Mouse (Mus musculus): ENCODE measurements at regions not wholly inside any gene's neighbourhood (a gene's known extent, or its start where the extent isn't known, plus 50 kb on each side); places are given as distances from the start of the nearest gene placed in this dataset.

- TF ChIP-seq EP300 (IDR thresholded peaks at IDR 0.05) (no peak), CTCF (IDR thresholded peaks at IDR 0.05) (no peak)
Measured at GRCm38 (mm10) chr13:56021716-56022115, 114.4 kb downstream of the H2afy start.

Measured in lung, postnatal 0 days (tissue).